Comparison of ENCODE assay signal across 14 mouse cellular contexts in the genomic region with DNA sequence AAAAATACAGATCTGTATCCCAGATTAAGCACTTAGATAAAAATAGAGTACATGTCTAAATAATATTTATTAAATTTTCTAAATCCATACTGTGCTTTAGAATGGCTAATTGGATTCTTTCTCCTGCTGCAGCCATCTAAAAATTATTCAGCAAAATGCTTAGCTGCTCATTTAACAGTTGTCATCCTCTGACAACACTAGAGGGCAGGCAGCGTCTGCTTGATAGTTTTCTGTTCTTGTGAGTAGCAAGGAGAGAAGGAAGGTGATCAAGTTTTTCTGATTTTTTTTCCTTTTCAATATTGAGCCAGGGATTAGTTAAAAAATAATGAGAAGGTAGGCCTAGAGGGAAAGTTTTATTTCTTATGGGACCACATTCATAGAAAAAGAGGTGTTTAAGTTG. TPM values are rescaled to one million over a fixed set of nuclear protein-coding genes. Genes with fewer than 3 reads are reported as not detected.
DNase-seq lines count a peak whose midpoint lies in the region; ATAC-seq and TF ChIP-seq lines count a peak whose summit lies in the region.
"Had no signal": no experiment of that assay in that cellular context is flagged by ENCODE, and none has a peak within 500 bp of the region (broad histone marks: within the 10 kb centered on the region; RNA-seq: fewer than 3 reads in every experiment).

No protein-coding gene starts in this region.

- H3K9ac ChIP-seq in hindbrain, postnatal 0 days (replicated peaks; ENCODE audit: low read length) = no peak overlapping the region
- H3K9ac ChIP-seq in hindbrain, embryonic 16.5 days (ENCODE audit: low read depth, low read length) = no peak overlapping the region
- H3K9ac ChIP-seq in lung, postnatal 0 days (replicated peaks; ENCODE audit: low read depth) = no peak overlapping the region
- H3K9ac ChIP-seq: limb, embryonic 15.5 days; lung, embryonic 15.5 days; midbrain, embryonic 12.5 days had no signal

- peak; percentile 61 for DNase-seq in hindbrain, postnatal 0 days (ENCODE audit: low spot score)
- DNase-seq in lung, postnatal 0 days (ENCODE audit: low spot score) = no peak
- no peak for DNase-seq in lung, postnatal 10 days
- peak; percentile 27 for DNase-seq in MN1 (ENCODE audit: low spot score)
- peak; percentile 49 for DNase-seq in brain, embryonic 14.5 days (ENCODE audit: low read depth)
- DNase-seq: adrenal gland, postnatal 36 days; cerebellum, adult 11 months; cerebellum, postnatal 36 days; layer of hippocampus, postnatal 36 days had no signal

- H3K27ac ChIP-seq in hindbrain, postnatal 0 days = no peak overlapping the region
- no peak overlapping the region for H3K27ac ChIP-seq in hindbrain, embryonic 16.5 days (ENCODE audit: low read depth, low read length)
- H3K27ac ChIP-seq in lung, postnatal 0 days (ENCODE audit: low read length) = no peak overlapping the region
- H3K27ac ChIP-seq: limb, embryonic 15.5 days; lung, embryonic 15.5 days; midbrain, embryonic 12.5 days had no signal

- peak; percentile 60 for TF ChIP-seq CTCF in hindbrain, postnatal 0 days (IDR thresholded peaks at IDR 0.05; ENCODE audit: low read depth)
- peak; percentile 40 for TF ChIP-seq CTCF in lung, postnatal 0 days (IDR thresholded peaks at IDR 0.05)
- TF ChIP-seq CTCF in brain, embryonic 14.5 days (IDR thresholded peaks at IDR 0.05; ENCODE audit: borderline replicate concordance, extremely low read depth, insufficient read depth, insufficient read length) = peak; percentile 29; the same call in 1 of the 2 replicates

- no peak for TF ChIP-seq EP300 in lung, postnatal 0 days (IDR thresholded peaks at IDR 0.05)

- ATAC-seq in hindbrain, postnatal 0 days = no peak
- ATAC-seq in hindbrain, embryonic 16.5 days = no peak
- ATAC-seq in lung, postnatal 0 days = no peak
- ATAC-seq in monocyte, adult 5-6 weeks (replicated peaks; ENCODE audit: insufficient number of reproducible peaks, low FRiP score, low TSS enrichment, poor library complexity, severe bottlenecking) = no peak

- no peak overlapping the region for H3K4me2 ChIP-seq in hindbrain, postnatal 0 days (ENCODE audit: low read depth, low read length)
- no peak overlapping the region for H3K4me2 ChIP-seq in hindbrain, embryonic 16.5 days (ENCODE audit: low read length)
- no peak overlapping the region for H3K4me2 ChIP-seq in lung, postnatal 0 days (replicated peaks; ENCODE audit: low read depth, low read length)
- H3K4me2 ChIP-seq: limb, embryonic 15.5 days; lung, embryonic 15.5 days; midbrain, embryonic 12.5 days had no signal

- WGBS in hindbrain, postnatal 0 days = 56% methylated on average over 1 of the region's 1 CpGs
- 73% methylated on average over 1 of the region's 1 CpGs for WGBS in hindbrain, embryonic 16.5 days
- 57% methylated on average over 1 of the region's 1 CpGs for WGBS in lung, postnatal 0 days

- no peaks in the 10 kb centered on the region for H3K9me3 ChIP-seq in hindbrain, postnatal 0 days (ENCODE audit: low read length)
- H3K9me3 ChIP-seq in hindbrain, embryonic 16.5 days (ENCODE audit: control insufficient read depth, low read length) = no peaks in the 10 kb centered on the region
- no peaks in the 10 kb centered on the region for H3K9me3 ChIP-seq in lung, postnatal 0 days (ENCODE audit: low read length)
- H3K9me3 ChIP-seq: limb, embryonic 15.5 days; lung, embryonic 15.5 days; midbrain, embryonic 12.5 days had no signal

- H3K4me1 ChIP-seq in hindbrain, postnatal 0 days (ENCODE audit: insufficient read depth, low read length) = no peaks in the 10 kb centered on the region
- H3K4me1 ChIP-seq in hindbrain, embryonic 16.5 days (ENCODE audit: control insufficient read depth, insufficient read depth, low read depth, low read length) = no peaks in the 10 kb centered on the region
- no peaks in the 10 kb centered on the region for H3K4me1 ChIP-seq in lung, postnatal 0 days (ENCODE audit: insufficient read depth, low read depth, low read length)
- H3K4me1 ChIP-seq: limb, embryonic 15.5 days; lung, embryonic 15.5 days; midbrain, embryonic 12.5 days had no signal

- H3K27me3 ChIP-seq in hindbrain, postnatal 0 days (ENCODE audit: insufficient read depth, low read length) = no peaks in the 10 kb centered on the region
- H3K27me3 ChIP-seq in hindbrain, embryonic 16.5 days (replicated peaks; ENCODE audit: control insufficient read depth, insufficient read depth, low read length) = no peaks in the 10 kb centered on the region
- no peaks in the 10 kb centered on the region for H3K27me3 ChIP-seq in lung, postnatal 0 days (replicated peaks; ENCODE audit: insufficient read depth, low read length)
- H3K27me3 ChIP-seq: limb, embryonic 15.5 days; lung, embryonic 15.5 days; midbrain, embryonic 12.5 days had no signal

- no peaks in the 10 kb centered on the region for H3K36me3 ChIP-seq in hindbrain, postnatal 0 days (ENCODE audit: insufficient read depth, low read length)
- no peaks in the 10 kb centered on the region for H3K36me3 ChIP-seq in hindbrain, embryonic 16.5 days (ENCODE audit: control insufficient read depth, insufficient read depth, low read length)
- no peaks in the 10 kb centered on the region for H3K36me3 ChIP-seq in lung, postnatal 0 days (ENCODE audit: insufficient read depth, low read length)

- no peak overlapping the region for H3K4me3 ChIP-seq in hindbrain, postnatal 0 days (ENCODE audit: low read length)
- H3K4me3 ChIP-seq in hindbrain, embryonic 16.5 days (ENCODE audit: low read length) = no peak overlapping the region
- H3K4me3 ChIP-seq in lung, postnatal 0 days (ENCODE audit: low read depth, low read length) = no peak overlapping the region
- H3K4me3 ChIP-seq: limb, embryonic 15.5 days; lung, embryonic 15.5 days; midbrain, embryonic 12.5 days had no signal

- TF ChIP-seq POLR2A in brain, embryonic 14.5 days (IDR thresholded peaks at IDR 0.05; ENCODE audit: borderline replicate concordance, extremely low read depth, insufficient read depth, insufficient read length, poor library complexity, severe bottlenecking) = no peak

RNA-seq across cellular contexts. Expression of gene Ube2t, which starts 10.6 kb away (rescaled TPM):
- total RNA-seq in hindbrain, postnatal 0 days (2014; rRNA removed) = 4.5 and 5.3 TPM in 2 replicates
- polyA plus RNA-seq in hindbrain, postnatal 0 days (2015; fragmentation: Nextera tagmentation; extraction: Ambion mirVana) = 9.7 and 10.2 TPM in 2 replicates
- 12.3 and 13.2 TPM in 2 replicates for polyA plus RNA-seq in hindbrain, embryonic 16.5 days (2015; fragmentation: Nextera tagmentation; extraction: Ambion mirVana)
- polyA plus RNA-seq in lung, postnatal 0 days (2015; fragmentation: Nextera tagmentation; extraction: Ambion mirVana) = 4.7 and 5.6 TPM in 2 replicates
- polyA plus RNA-seq in brain, embryonic 14.5 days (2012; rRNA removed) = 10.1 and 20.2 TPM in 2 replicates
- total RNA-seq in monocyte, adult 5-6 weeks (2017) = 2.3 to 8.6 TPM (median 3.1 TPM) in 3 replicates

RNA-seq across cellular contexts. Expression of gene Ppp1r12b, which starts 17.2 kb away (rescaled TPM):
- 26.6 and 36.6 TPM in 2 replicates for total RNA-seq in hindbrain, postnatal 0 days (2014; rRNA removed)
- polyA plus RNA-seq in hindbrain, postnatal 0 days (2015; fragmentation: Nextera tagmentation; extraction: Ambion mirVana) = 12.5 and 12.9 TPM in 2 replicates
- polyA plus RNA-seq in hindbrain, embryonic 16.5 days (2015; fragmentation: Nextera tagmentation; extraction: Ambion mirVana) = 12.8 and 13.4 TPM in 2 replicates
- polyA plus RNA-seq in lung, postnatal 0 days (2015; fragmentation: Nextera tagmentation; extraction: Ambion mirVana) = 5.4 and 6.1 TPM in 2 replicates
- polyA plus RNA-seq in brain, embryonic 14.5 days (2012; rRNA removed) = 9.7 and 16.8 TPM in 2 replicates
- total RNA-seq in monocyte, adult 5-6 weeks (2017) = 4.5 to 13.3 TPM (median 7.7 TPM) in 3 replicates

Comparison
In these comparisons a context has a peak if more than half of its experiments do, and no peak if none do; other contexts are left out.
1. DNase-seq: peak in hindbrain, postnatal 0 days (single experiment), MN1 (single experiment) and brain, embryonic 14.5 days (single experiment); none in lung, postnatal 0 days (single experiment) and lung, postnatal 10 days (single experiment).
2. Peak in every context shown above with its lines, with median percentiles within 50 percentile points of each other: CTCF ChIP-seq.